Mouse (Mus musculus) frontal cortex, postnatal 36 days (tissue): ENCODE measurements at regions not wholly inside any gene's neighbourhood (a gene's known extent, or its start where the extent isn't known, plus 50 kb on each side); places are given as distances from the start of the nearest gene placed in this dataset.

Experiments used
- DNase-seq, 2 experiments: peaks; one replicate each; pipeline ENCODE4 v3.0.0; 2022; ENCODE audit warnings: low spot score in 2 of 2

- no peak for DNase-seq
Measured at GRCm38 (mm10) chr15:40223272-40223671, 89.1 kb downstream of the 9330182O14Rik start.

- DNase-seq, result no peak
Measured at GRCm38 (mm10) chr15:40241764-40242163, 107.6 kb downstream of the 9330182O14Rik start.

GRCm38 (mm10) chr15:40248966-40249365, 114.8 kb downstream of the 9330182O14Rik start:
- no peak for DNase-seq

- no peak for DNase-seq
Measured at GRCm38 (mm10) chr15:40259433-40259832, 125.3 kb downstream of the 9330182O14Rik start.

- DNase-seq, result no peak
Measured at GRCm38 (mm10) chr15:40279021-40279420, 144.9 kb downstream of the 9330182O14Rik start.

- DNase-seq, result no peak
Measured at GRCm38 (mm10) chr15:40280551-40280950, 146.4 kb downstream of the 9330182O14Rik start.

GRCm38 (mm10) chr15:40281078-40281720, 147.0 kb downstream of the 9330182O14Rik start:
- DNase-seq, result no peak

GRCm38 (mm10) chr15:40291602-40292001, 157.4 kb downstream of the 9330182O14Rik start:
- DNase-seq, result no peak

- DNase-seq, result no peak
Measured at GRCm38 (mm10) chr15:40312226-40312625, 178.1 kb downstream of the 9330182O14Rik start.

- DNase-seq, result peak in 1 of 2 experiments; percentile 38
Measured at GRCm38 (mm10) chr15:40339746-40340145, 205.6 kb downstream of the 9330182O14Rik start.

GRCm38 (mm10) chr15:40340269-40340668, 206.1 kb downstream of the 9330182O14Rik start:
- no peak for DNase-seq

GRCm38 (mm10) chr15:40351473-40351872, 217.3 kb downstream of the 9330182O14Rik start:
- DNase-seq, result no peak

GRCm38 (mm10) chr15:40354802-40355487, 220.8 kb downstream of the 9330182O14Rik start:
- no peak for DNase-seq

GRCm38 (mm10) chr15:40356096-40356495, 221.9 kb downstream of the 9330182O14Rik start:
- no peak for DNase-seq

GRCm38 (mm10) chr15:40358341-40358740, 224.2 kb downstream of the 9330182O14Rik start:
- no peak for DNase-seq

- DNase-seq, result no peak
Measured at GRCm38 (mm10) chr15:40361849-40362533, 227.8 kb downstream of the 9330182O14Rik start.

GRCm38 (mm10) chr15:40364221-40364621, 230.1 kb downstream of the 9330182O14Rik start:
- DNase-seq, result no peak

GRCm38 (mm10) chr15:40365613-40366012, 231.4 kb downstream of the 9330182O14Rik start:
- DNase-seq, result no peak

- peak in 1 of 2 experiments; percentile 9 for DNase-seq
Measured at GRCm38 (mm10) chr15:40367026-40367425, 232.9 kb downstream of the 9330182O14Rik start.

GRCm38 (mm10) chr15:40368746-40369145, 234.6 kb downstream of the 9330182O14Rik start:
- DNase-seq, result no peak

GRCm38 (mm10) chr15:40371486-40371885, 237.3 kb downstream of the 9330182O14Rik start:
- DNase-seq, result no peak

- no peak for DNase-seq
Measured at GRCm38 (mm10) chr15:40386526-40386925, 252.4 kb downstream of the 9330182O14Rik start.

GRCm38 (mm10) chr15:40387746-40388145, 253.6 kb downstream of the 9330182O14Rik start:
- no peak for DNase-seq
